Mouse (Mus musculus): ENCODE measurements around the gene Gadd45a.

The Gadd45a gene

GRCm38 (mm10) chr6:67036837-67037628 is at the start of gene Gadd45a:
Gene Gadd45a (minus strand): TSS chr6:67037457.
- peak; percentile 98 to 99 for DNase-seq

GRCm38 (mm10) chr6:67085850-67086437 is 48.7 kb upstream of the Gadd45a start:
- DNase-seq, result no peak

- no peak for DNase-seq
Observed at GRCm38 (mm10) chr6:67084465-67084864, 47.2 kb upstream of the Gadd45a start.

GRCm38 (mm10) chr6:67081141-67081540 is 43.9 kb upstream of the Gadd45a start:
- DNase-seq, result no peak

- no peak for DNase-seq
Observed at GRCm38 (mm10) chr6:67078076-67078475, 40.8 kb upstream of the Gadd45a start.

- no peak for DNase-seq
Observed at GRCm38 (mm10) chr6:67077477-67077876, 40.2 kb upstream of the Gadd45a start.

GRCm38 (mm10) chr6:67076348-67076747 is 39.1 kb upstream of the Gadd45a start:
- DNase-seq, result no peak

- DNase-seq, result no peak
Observed at GRCm38 (mm10) chr6:67074868-67075267, 37.6 kb upstream of the Gadd45a start.

- DNase-seq, result no peak
Observed at GRCm38 (mm10) chr6:67073929-67074328, 36.7 kb upstream of the Gadd45a start.

GRCm38 (mm10) chr6:67073446-67073845 is 36.2 kb upstream of the Gadd45a start:
- no peak for DNase-seq

GRCm38 (mm10) chr6:67071615-67072014 is 34.4 kb upstream of the Gadd45a start:
- no peak for DNase-seq

GRCm38 (mm10) chr6:67069800-67070315 is 32.6 kb upstream of the Gadd45a start:
- peak; percentile 12 to 21 for DNase-seq

GRCm38 (mm10) chr6:67069219-67069762 is 32.0 kb upstream of the Gadd45a start:
- no peak for DNase-seq

GRCm38 (mm10) chr6:67060057-67060456 is 22.8 kb upstream of the Gadd45a start:
- DNase-seq, result no peak

GRCm38 (mm10) chr6:67057991-67058696 is 20.9 kb upstream of the Gadd45a start:
- DNase-seq, result no peak

- no peak for DNase-seq
Observed at GRCm38 (mm10) chr6:67057574-67057973, 20.3 kb upstream of the Gadd45a start.

- DNase-seq, result no peak
Observed at GRCm38 (mm10) chr6:67056889-67057564, 19.8 kb upstream of the Gadd45a start.

- DNase-seq, result no peak
Observed at GRCm38 (mm10) chr6:67056108-67056888, 19.0 kb upstream of the Gadd45a start.

- no peak for DNase-seq
Observed at GRCm38 (mm10) chr6:67050063-67050462, 12.8 kb upstream of the Gadd45a start.

GRCm38 (mm10) chr6:67049695-67050038 is 12.4 kb upstream of the Gadd45a start:
- DNase-seq, result no peak

GRCm38 (mm10) chr6:67048880-67049694 is 11.8 kb upstream of the Gadd45a start:
- no peak for DNase-seq

Measured in cerebellum, postnatal 25 days (tissue).